Mouse (Mus musculus): ENCODE data around the gene Trim66. TPM values are rescaled to one million over a fixed set of nuclear protein-coding genes. Genes with fewer than 3 reads are reported as not detected.

Trim66 gene
- polyA plus RNA-seq, 1 experiment from 2014 or later, result 0.02 TPM

DNA sequence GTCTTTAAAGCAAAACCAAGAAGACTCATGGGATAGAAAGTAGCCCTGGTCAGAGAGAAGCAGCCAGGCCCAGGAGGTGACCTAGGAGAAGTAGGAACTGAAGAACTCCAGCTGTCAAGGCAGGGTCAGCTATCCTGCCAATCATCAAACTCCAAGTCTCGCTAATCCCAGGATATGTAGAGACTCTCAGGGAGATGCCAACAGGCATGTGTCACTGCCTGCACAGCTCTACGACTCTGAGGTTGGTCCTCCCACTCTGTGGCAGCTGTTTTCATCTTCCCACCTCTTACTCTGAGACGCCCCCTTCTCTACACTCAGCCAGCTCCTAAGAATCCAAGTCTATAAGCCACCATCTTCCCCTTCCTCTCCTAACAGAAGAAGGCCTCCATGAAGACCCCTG lies 24.8 kb upstream of the Trim66 start:
- no peak for TF ChIP-seq EP300 (IDR thresholded peaks at IDR 0.05; ENCODE audit: low read depth)
- no peak for TF ChIP-seq CTCF (IDR thresholded peaks at IDR 0.05; ENCODE audit: low read depth)
- Histone ChIP-seq H3K36me3 (replicated peaks; ENCODE audit: insufficient read depth, low read length) (peaks cover 32% of the 10 kb centered on the region), H3K27me3 (ENCODE audit: insufficient read depth, low read length) (no peaks in the 10 kb centered on the region), H3K9ac (replicated peaks) (no peak overlapping the region), H3K4me2 (ENCODE audit: low read depth, low read length) (no peak overlapping the region), H3K27ac (ENCODE audit: low read depth) (no peak overlapping the region), H3K4me1 (ENCODE audit: insufficient read depth) (no peaks in the 10 kb centered on the region), H3K9me3 (ENCODE audit: low read length) (no peaks in the 10 kb centered on the region), H3K4me3 (ENCODE audit: low read depth, low read length) (no peak overlapping the region)
- DNase-seq, result no peak
- ATAC-seq, result no peak
- 66% methylated on average over 3 of the region's 3 CpGs for WGBS (ENCODE audit: insufficient replicate concordance)

DNA sequence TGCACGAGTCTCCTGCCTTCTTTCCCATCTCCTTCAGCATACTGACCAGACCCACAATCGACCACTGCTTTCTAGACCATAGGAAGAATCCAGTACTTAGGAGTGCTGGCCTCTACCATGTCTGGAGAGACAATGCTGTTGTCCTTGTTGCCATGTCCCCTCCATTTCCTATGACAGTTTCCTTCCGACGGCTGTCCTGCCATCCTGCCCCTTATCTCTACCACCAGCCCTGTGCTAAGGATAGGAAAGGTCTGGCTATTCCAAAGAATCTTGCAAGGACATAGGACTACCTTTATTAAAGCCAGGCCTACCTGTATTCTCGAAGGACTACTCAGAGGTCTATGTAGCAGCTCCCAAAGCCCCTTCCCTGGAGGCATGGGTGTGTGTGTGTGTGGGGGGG lies 23.6 kb upstream of the Trim66 start:
- TF ChIP-seq EP300 (IDR thresholded peaks at IDR 0.05; ENCODE audit: low read depth), result no peak
- TF ChIP-seq CTCF (IDR thresholded peaks at IDR 0.05; ENCODE audit: low read depth), result no peak
- Histone ChIP-seq H3K4me3 (ENCODE audit: low read depth, low read length) (no peak overlapping the region), H3K4me2 (ENCODE audit: low read depth, low read length) (no peak overlapping the region), H3K4me1 (ENCODE audit: insufficient read depth) (no peaks in the 10 kb centered on the region), H3K36me3 (replicated peaks; ENCODE audit: insufficient read depth, low read length) (peaks cover 31% of the 10 kb centered on the region), H3K9ac (replicated peaks) (no peak overlapping the region), H3K9me3 (ENCODE audit: low read length) (no peaks in the 10 kb centered on the region), H3K27me3 (ENCODE audit: insufficient read depth, low read length) (no peaks in the 10 kb centered on the region), H3K27ac (ENCODE audit: low read depth) (peak overlapping the region; percentile 34; the same call in 1 of the 2 replicates)
- 54% methylated on average over 5 of the region's 5 CpGs for WGBS (ENCODE audit: insufficient replicate concordance)
- ATAC-seq, result peak; percentile 27; the same call in 1 of the 2 replicates
- DNase-seq, result no peak

DNA sequence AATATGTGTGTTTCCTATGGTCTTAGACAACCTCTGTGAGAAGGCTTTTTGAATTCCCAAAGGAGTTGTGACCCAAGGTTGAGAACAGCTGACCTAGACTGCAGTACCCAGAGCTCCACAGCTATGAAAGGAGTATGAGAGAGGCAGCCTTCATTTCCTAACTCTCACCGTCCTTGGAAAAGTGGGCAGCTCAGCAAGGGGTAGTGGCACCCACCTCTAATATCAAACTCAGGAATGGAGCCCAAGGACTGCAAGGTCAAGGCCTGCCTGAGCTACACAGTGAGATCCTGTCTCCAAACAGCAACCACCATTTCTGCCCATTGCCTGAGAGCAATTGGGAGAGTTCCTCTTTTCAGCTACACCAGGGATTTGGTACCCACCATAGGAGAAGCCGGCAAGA lies 21.8 kb upstream of the Trim66 start:
- Histone ChIP-seq H3K4me3 (ENCODE audit: low read depth, low read length) (no peak overlapping the region), H3K27me3 (ENCODE audit: insufficient read depth, low read length) (no peaks in the 10 kb centered on the region), H3K27ac (ENCODE audit: low read depth) (no peak overlapping the region), H3K9me3 (ENCODE audit: low read length) (no peaks in the 10 kb centered on the region), H3K4me1 (ENCODE audit: insufficient read depth) (no peaks in the 10 kb centered on the region), H3K36me3 (replicated peaks; ENCODE audit: insufficient read depth, low read length) (peaks cover 42% of the 10 kb centered on the region), H3K4me2 (ENCODE audit: low read depth, low read length) (no peak overlapping the region), H3K9ac (replicated peaks) (no peak overlapping the region)
- TF ChIP-seq CTCF (IDR thresholded peaks at IDR 0.05; ENCODE audit: low read depth), result no peak
- TF ChIP-seq EP300 (IDR thresholded peaks at IDR 0.05; ENCODE audit: low read depth), result no peak
- no peak for DNase-seq
- WGBS (ENCODE audit: insufficient replicate concordance), result 68% methylated on average over 2 of the region's 2 CpGs
- ATAC-seq, result no peak

DNA sequence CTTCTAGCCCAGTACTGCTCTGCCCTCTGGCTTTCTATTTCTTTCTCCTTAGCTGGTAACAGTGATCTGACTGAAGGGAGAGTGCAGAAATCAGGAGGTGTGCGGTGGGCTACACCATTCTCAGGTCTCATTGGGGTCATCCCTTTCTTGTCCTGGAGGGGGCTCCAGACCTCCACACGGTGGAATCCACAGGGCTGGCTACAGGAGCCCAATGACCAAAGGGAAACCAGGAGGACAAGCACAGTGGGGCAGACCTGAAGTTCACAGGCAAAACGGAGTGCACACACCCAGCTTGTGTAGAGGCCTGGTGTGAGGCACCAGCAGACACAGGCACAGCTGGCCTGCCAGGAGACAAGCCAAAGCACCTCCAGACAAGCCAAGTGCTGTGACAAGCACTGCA lies 20.4 kb upstream of the Trim66 start:
- DNase-seq (peak; percentile 44), ATAC-seq (no peak)

DNA sequence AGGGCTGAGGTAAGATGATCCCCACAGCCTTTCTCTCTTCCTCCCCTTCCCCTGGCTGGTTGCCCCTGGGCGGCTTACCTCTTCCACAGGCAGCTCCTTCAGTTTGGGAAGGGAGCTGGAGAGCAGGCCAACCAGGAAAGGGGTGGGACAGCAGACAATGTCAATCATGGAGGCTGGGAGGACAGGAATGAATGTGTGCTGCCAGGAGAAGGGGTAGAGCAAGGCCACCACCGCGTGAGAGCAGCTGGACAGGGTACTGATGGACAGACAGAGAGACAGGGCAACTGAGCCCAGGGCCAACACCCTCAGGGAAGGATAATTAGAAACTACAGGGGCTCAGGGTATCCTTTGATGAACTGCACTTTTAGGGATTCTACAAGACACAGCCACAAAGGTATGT lies 19.6 kb upstream of the Trim66 start:
- Histone ChIP-seq H3K9me3 (ENCODE audit: low read length) (no peaks in the 10 kb centered on the region), H3K9ac (replicated peaks) (no peak overlapping the region), H3K4me2 (ENCODE audit: low read depth, low read length) (no peak overlapping the region), H3K27me3 (ENCODE audit: insufficient read depth, low read length) (no peaks in the 10 kb centered on the region), H3K4me1 (ENCODE audit: insufficient read depth) (no peaks in the 10 kb centered on the region), H3K4me3 (ENCODE audit: low read depth, low read length) (no peak overlapping the region), H3K27ac (ENCODE audit: low read depth) (0 out of 2 replicates have a peak overlapping the region, but pooled peaks have one; percentile 3), H3K36me3 (replicated peaks; ENCODE audit: insufficient read depth, low read length) (peaks cover 53% of the 10 kb centered on the region)
- no peak for ATAC-seq
- no peak for DNase-seq
- 60% methylated on average over 3 of the region's 3 CpGs for WGBS (ENCODE audit: insufficient replicate concordance)
- TF ChIP-seq EP300 (IDR thresholded peaks at IDR 0.05; ENCODE audit: low read depth) (no peak), CTCF (IDR thresholded peaks at IDR 0.05; ENCODE audit: low read depth) (no peak)

More for the DNA sequence above, 20.4 kb upstream of the Trim66 start:
- no peak overlapping the region for H3K9ac ChIP-seq (replicated peaks)
- no peak overlapping the region for H3K4me3 ChIP-seq (ENCODE audit: low read depth, low read length)
- no peaks in the 10 kb centered on the region for H3K4me1 ChIP-seq (ENCODE audit: insufficient read depth)
- WGBS (ENCODE audit: insufficient replicate concordance), result 48% methylated on average over 3 of the region's 3 CpGs
- H3K4me2 ChIP-seq (ENCODE audit: low read depth, low read length), result no peak overlapping the region
- H3K27me3 ChIP-seq (ENCODE audit: insufficient read depth, low read length), result no peaks in the 10 kb centered on the region
- H3K9me3 ChIP-seq (ENCODE audit: low read length), result no peaks in the 10 kb centered on the region
- TF ChIP-seq EP300 (IDR thresholded peaks at IDR 0.05; ENCODE audit: low read depth), result no peak
- peak; percentile 70 for TF ChIP-seq CTCF (IDR thresholded peaks at IDR 0.05; ENCODE audit: low read depth)
- peaks cover 48% of the 10 kb centered on the region for H3K36me3 ChIP-seq (replicated peaks; ENCODE audit: insufficient read depth, low read length)
- no peak overlapping the region for H3K27ac ChIP-seq (ENCODE audit: low read depth)

DNA sequence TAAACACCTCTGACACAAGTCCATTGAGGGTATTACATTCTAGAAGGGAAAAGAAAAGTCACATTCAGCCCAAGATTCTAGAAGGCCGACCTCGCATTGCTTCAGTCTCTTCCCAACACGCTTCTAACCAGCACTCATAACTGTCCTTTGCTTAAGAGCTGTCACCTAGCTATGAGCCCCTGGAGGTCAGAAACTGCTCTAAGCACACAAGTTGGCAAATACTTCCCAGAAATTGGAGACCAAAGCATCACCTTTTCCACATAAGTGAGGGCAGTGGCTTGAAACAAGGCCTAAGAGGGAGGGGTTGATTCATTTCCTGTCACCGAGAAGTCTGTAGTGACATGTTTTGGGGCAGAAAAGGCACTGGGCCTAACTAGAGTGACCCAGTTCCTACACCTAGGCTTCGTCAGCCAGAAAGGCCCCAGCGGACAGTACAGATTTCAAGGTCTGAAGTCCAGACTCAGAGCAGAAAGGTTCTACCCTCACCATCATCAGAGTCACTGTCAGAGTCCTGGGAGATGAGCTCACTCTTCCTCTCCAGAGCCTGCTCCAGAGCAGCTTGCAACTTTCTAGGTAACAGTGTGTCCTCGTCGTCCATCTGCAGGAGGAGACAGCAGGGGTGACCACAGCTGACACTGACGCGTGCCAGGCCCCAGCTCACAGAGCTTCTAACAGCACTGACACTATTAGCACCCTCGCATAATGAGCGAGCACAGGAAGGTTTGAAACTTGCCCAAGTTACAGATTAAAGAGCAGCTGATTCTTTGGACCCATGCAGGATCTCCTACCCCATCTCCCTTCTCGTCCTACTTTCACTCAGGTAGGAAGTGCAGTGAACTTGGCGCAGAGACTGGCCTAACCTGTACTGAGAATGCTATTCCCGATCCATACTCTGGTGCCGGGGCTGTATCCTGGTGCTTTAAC lies 18.1 kb upstream of the Trim66 start:
- Histone ChIP-seq H3K9ac (replicated peaks) (peak overlapping the region; percentile 30; the same call in 1 of the 2 replicates), H3K27me3 (ENCODE audit: insufficient read depth, low read length) (no peaks in the 10 kb centered on the region), H3K4me1 (ENCODE audit: insufficient read depth) (peaks cover 4% of the 10 kb centered on the region), H3K4me2 (ENCODE audit: low read depth, low read length) (no peak overlapping the region), H3K4me3 (ENCODE audit: low read depth, low read length) (no peak overlapping the region), H3K36me3 (replicated peaks; ENCODE audit: insufficient read depth, low read length) (peaks cover 68% of the 10 kb centered on the region), H3K9me3 (ENCODE audit: low read length) (no peaks in the 10 kb centered on the region), H3K27ac (ENCODE audit: low read depth) (peak overlapping the region; percentile 58)
- no peak for DNase-seq
- TF ChIP-seq EP300 (IDR thresholded peaks at IDR 0.05; ENCODE audit: low read depth) (no peak), CTCF (IDR thresholded peaks at IDR 0.05; ENCODE audit: low read depth) (no peak)
- peak; percentile 70 for ATAC-seq
- 66% methylated on average over 16 of the region's 16 CpGs for WGBS (ENCODE audit: insufficient replicate concordance)

Measured in liver, postnatal 0 days (tissue).